Mouse (Mus musculus) thymus, adult 2 months (tissue): ENCODE results near the gene Dnah1.

Experiments used
- CTCF ChIP-seq: fragments of 200-500 bp; IDR thresholded peaks from 2 replicates; pipeline ENCODE4 v1.5.1; 2012; ENCODE audit warnings: mild to moderate bottlenecking, control low read depth, low read length, moderate library complexity, borderline replicate concordance; ENCODE audit not compliant: control insufficient read depth, poor library complexity, insufficient read depth; ENCODE audit errors: extremely low read depth
- POLR2A ChIP-seq: fragments of 200-500 bp; IDR thresholded peaks from 2 replicates; pipeline ENCODE4 v1.6.1; 2012; ENCODE audit warnings: mild to moderate bottlenecking, low read length, control low read depth, moderate library complexity; ENCODE audit not compliant: control insufficient read depth, poor library complexity, insufficient read depth; ENCODE audit errors: extremely low read depth

DNA sequence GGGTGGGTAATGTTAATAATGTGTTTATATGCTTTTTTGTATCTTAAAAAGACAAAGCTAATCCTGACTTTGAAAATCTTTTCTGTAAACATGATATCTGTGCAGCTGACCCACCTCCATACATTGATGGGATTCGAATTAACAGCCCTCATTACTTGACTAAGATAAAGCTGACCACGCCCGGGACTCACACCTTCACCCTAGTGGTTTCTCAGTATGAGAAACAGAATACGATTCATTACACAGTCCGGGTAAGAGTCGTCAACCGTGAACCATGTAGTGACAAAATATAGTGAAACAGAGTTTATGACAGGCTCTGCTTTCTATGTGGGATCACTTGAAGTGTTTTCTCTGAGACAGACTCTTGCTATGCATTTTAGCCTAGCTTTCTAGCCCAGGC is 44.3 kb upstream of the Dnah1 start:
- TF ChIP-seq CTCF (no peak), POLR2A (no peak)
